Mouse (Mus musculus) fibroblast of lung, adult 2 months (primary cell): ENCODE measurements around the gene Ctnnal1.
"Not testable (repeated sequence)": the region's sequence is repeated elsewhere in the genome, so short reads cannot be mapped to it uniquely, and the experiment has no call there.

Source experiments
- DNase-seq: peaks from one replicate; pipeline ENCODE4 v3.0.0-alpha.2; 2011; ENCODE audit warnings: low read depth

The Ctnnal1 gene

DNA sequence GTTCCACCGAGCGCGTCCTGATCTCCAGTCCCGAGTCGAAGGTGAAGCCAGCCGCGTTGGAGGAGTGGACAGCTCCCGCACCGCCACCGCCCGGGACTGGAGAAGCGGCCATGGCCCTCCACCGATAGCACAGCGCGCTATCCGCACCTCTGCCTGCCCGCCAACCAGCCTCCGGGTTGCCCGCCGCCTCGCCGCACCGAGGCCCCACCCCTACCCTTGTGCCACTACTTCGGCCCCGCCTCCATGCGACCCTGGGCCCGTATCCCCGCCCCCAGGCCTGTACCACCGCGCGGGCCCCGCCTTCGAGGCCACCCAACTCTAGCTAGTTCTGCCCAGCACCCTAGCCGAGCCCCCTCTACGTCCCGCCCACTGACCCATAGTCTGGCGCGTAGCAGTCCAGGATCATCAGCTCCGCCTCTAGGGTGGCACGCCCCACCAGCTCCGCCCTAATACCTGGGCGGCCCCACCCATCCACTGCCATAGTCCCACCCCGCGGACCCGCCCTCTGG is at the start of gene Ctnnal1:
Gene Ctnnal1 (minus strand): TSS at position 186 of the 509 bp plus-strand sequence.
- DNase-seq, result no peak

DNA sequence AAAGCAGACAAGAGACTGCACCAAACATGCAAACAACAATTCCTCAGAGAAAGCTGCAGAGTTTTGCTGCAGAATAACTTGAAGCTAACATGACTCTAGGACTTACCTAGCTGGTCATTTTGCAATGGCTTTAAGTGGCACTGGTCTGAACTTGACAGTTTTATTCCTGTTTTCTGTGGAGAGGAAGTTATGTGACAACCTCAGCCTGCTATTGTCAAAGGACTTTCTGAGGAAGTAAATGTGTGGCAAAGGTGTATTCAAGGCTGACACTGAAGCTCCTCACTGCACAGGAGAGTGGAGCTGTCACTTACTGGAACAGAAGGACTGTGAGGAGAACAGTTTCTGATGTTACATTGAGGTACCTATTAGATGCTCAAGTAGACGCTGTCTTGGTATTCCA is 49.8 kb upstream of the Ctnnal1 start:
- no peak for DNase-seq

DNA sequence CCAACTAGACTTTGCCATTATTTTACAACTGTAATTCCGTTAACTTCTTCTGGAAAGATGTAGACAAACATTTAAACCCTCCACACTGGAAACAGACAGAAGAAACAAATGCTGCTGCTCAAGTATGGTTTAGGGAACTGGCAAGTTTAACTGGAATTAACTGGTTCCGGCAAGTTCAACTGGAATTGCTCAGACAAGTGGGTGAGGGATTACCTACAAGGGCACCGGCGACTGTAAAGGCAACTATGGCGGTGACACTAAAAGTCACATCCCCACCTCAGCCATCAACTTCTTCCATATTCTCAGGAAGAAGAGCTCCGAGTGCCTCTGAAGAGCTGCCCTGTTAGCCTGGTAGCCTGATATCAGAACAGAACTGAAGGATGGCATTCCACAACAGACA is 49.4 kb upstream of the Ctnnal1 start:
- no peak for DNase-seq

DNA sequence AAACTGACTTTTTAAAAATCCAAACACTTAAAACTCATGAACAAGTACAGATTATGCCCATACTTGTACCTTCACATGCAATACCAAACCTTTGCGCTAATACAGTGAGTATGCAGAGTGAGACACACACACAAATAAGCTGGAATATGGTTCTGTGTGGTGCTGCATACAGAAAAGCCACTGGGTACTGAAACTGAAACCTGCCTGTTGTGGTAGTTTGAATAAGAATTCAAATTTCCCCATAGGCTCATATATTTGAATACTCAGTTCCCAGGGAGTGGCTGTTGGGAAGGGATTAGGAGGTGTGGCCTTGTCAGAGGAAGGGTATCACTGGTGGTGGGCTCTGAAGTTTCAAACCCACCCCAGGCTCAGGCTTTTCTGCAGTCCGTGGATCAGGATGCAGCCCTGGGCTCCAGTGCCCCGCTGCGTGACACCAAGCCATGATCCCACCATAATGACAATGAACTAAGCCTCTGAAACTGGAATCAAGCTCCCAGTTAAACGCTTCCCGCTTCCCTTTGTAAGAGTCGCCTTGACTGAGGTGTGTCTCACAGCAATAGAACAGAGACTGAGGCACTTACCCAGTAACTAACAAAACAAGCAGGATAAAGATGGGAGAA is 47.5 kb upstream of the Ctnnal1 start:
- no peak for DNase-seq

DNA sequence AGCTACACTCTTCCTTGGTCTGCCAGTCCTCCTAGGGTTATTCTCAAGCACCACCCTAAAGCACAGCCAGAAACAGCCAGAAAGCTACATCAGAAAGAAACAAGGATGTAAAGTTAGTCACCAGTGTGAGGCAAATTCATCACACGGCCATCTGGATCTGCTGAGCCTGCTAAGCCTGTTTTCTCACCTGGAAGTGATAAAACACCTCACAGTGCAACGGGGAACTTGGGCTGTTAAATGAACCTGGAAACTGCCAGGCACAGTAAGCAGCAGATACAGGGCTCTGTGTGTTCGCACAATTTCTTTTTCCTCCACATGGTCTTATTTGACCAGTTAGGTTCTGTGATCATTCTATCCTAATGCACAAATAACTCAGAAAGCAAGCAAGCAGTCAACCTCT is 44.6 kb upstream of the Ctnnal1 start:
- no peak for DNase-seq

DNA sequence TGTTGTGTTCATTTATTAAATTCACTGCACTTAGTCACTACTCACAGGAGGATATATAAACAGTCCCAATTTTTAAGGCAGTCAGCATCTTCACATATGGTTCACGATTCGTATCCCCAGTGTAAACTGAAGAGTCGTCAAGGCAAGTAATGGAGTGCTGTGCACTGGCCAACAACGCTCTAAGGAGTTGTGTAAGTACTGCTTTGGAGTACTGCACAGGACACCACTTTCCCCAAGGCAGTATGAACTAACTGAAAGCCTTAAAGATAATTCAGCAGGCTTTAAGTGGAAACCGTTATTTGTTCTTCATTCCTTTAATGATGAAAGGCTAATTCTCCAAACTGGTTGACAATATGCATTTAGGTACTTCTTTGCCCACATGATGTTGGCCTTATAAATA is 42.7 kb upstream of the Ctnnal1 start:
- DNase-seq, result no peak

DNA sequence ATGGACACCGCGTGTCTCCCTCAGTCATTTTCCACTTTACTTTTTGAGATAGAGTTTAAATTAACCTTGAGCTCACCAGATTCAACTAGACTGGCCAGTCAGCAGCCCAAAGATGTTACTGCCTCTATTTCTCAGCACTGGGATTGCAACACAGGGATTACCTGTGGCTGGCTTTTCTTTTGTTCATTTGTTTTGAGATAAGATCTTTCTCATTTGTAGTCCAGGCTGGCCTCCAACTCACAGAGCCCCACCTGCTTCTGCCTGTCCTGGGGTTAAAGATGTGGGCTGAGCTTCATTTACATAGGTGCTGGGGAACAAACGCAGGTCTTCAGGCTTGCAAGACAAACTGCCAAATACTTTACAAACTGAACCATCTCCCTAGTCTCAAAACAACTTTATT is 41.9 kb upstream of the Ctnnal1 start:
- DNase-seq, result no peak

DNA sequence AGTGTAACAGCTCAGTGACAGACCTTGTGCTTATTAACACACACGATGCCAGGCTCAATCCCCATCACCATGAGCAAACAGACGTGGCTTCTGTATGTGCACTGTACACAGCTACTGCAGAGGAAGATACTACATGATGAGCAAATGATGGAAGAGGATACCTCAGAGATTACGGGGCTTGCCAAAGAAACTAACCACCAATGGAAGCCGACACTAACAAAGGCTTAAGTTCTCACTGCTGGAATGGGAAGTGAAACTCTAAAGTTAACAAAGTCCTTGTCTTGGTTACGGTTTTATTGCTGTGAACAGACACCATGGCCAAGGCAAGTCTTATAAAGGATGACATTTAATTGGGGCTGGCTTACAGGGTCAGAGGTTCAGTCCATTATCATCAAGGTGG is 40.5 kb upstream of the Ctnnal1 start:
- DNase-seq, result no peak

DNA sequence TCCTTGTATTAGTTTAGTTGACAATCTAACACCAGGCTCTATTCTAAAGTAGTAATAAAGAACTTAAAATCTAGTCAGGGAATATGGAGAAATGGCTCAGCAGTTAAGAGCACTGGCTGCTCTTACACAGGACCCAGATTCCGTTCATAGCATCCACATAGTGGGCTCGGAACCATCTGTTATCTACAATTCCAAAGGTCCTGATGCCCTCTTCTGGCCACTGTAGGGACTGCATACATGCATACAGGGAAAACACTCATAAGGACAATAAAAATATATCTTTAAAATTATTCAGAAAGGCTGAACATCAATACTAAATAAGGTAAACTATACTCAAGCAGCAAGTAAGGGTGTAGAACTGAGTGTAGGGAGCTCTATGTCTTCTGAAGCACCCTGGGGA is 36.7 kb upstream of the Ctnnal1 start:
- DNase-seq, result no peak

DNA sequence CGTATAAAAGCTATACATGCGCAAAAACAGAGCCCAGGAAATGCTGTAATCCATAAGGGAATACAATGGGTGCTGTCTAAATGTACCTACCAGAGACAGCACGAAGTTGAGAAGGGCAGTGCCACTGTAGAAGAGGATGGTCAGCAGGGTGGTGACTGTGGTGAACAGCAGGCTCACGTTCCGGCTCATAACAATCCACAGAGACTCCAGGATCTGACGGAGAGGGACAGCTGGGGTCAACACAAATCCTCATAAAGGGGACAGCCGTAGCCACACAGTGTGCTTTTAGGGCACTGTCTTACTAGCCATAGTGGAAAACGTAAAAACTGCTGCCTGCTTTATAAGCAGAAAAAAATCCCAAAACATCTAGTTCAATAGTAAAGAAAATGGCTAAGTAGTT is 34.2 kb upstream of the Ctnnal1 start:
- no peak for DNase-seq

DNA sequence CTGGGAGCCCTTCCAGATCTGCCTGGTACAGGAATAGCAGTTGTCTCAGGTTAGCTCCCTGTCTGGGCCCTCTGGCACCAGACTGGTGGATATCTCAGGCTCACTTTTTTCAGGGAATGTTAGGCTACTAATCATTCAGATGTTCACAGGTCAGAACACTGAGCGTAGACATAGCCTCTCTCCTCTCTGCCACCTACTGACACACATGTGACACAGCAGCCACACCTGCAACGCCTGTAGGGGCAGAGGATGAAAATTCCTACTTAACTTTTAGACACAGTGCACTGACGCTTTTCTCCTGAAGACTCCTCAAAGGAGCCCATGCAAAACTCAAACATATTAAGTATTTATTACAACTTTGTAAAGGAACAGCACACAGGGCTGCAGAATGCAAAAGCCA is 32.5 kb upstream of the Ctnnal1 start:
- no peak for DNase-seq

DNA sequence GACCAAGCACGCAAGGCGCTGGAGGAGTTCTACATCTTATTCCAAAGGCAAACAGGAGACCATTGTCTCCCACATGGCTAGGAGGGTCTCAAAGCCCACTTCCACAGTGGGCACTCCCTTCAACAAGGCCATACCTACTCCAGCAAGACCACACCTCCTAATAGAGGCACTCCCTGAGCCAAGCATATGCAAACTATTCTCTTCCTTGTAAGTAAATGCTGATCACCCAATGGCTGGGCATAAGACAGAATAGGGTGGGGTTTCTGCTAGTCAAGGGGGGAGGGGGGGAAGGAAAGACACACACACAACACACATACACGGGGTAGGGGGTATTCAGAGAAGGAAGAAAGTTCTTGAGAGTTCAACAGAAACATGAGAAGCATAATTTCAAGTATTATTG is 29.2 kb upstream of the Ctnnal1 start:
- no peak for DNase-seq

DNA sequence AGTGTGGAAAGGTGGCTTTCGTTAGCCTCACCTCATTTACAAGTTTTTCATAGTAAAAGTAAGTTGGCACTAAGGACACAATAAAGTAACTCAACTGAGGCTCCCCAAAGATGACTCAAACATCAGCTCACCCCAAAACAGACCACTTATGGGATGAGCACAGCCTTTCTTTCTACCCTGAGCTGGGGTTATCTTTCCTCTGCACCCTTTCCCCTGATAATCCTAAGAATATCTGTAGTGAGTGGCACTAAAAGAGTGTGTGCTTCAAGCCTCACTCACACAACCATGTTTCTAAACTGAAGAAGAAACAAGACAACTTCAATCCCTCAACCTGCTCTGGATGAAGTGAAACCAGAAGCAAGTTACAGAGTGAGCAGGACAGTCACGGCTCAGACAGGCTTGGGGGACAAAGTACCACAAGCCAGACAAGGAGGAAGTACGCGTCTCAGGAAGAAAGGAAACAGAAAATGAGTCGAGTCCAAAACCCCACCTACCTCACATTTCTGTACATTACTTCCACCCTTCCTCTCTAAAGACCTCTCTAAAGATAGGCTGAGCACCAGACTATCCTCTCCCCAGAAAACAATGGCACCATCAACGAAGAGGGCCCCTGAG is 27.6 kb upstream of the Ctnnal1 start:
- no peak for DNase-seq

DNA sequence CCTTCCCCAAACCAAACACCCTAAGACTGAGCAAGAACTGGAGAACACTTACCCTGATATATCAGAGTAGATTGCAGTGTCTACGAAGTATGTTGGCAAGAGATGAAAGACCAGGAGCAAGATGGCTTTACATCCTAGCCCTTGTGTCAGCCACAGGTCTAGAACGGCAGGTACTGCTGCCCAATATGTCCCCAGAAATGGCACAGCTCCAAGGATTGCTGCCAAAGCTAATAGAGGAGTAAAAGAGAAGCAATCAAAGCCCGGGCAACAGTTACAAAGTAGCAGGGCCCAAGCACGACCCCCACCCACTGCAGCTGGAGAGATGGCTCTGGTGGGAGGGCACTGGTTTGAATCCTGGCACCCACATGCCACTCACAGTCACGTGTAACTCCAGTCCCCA is 23.5 kb upstream of the Ctnnal1 start:
- DNase-seq, result no peak

DNA sequence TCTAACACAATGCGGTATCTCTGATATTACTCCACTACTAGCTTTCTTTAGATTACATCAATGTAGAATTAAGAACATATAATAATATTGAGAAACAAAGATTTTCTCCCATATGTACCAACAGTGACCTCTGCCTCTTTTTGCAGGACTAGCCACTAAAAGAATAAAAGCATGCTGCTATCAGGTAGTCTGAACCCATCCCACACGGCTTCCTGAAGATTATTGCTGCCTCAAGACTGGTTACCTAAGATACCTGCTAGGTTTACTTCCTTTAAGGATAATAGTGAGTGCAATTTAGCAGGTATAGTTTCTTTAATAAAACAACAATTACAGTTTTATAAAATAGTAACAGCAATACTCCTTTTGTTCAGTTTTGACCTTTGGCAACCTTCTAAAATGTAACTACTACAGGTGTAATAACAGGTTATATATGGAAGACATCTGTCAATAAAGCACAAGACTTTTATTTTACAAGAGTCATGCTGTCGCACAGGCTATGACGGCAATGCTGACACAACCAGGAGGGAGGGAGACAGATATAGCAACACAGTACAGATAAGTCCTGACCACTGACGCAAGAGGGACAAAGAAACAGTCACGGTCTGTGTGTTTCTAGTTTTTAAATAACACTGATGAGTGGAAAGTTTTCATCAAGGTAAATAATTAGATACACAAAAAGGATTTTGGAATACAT is 21.4 kb upstream of the Ctnnal1 start:
- DNase-seq, result no peak

DNA sequence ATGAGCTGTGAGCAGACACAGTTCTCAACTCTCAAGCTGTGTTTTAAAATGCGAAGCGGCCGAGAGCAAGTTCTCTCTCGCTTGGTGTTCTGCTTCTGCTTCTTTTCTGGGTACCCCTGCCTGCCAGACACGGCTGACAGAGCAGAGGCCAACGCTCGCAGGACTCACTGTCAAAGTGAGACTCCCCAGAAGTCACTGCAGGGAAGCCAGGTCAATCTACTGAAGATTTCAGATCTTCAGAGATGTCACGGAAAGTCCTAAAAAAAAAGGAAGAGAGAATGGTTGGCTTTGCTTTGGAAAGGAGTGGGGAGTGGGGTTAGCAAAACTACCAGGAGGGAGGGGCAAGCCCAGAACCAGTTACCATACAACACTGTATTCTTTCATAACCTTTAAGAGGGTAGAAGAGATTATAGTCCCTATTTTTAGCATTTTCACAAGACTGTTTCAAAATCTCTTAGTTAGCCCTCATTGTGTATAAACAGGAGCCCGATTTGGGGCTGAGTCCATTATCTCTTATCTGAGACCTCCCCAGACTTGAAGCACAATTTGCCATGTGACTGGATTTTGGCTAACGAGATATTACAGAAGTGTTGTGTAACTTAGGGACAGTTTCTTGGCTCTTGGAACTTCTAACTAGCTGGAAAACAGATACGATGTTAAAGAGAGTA is 15.2 kb upstream of the Ctnnal1 start:
- no peak for DNase-seq

DNA sequence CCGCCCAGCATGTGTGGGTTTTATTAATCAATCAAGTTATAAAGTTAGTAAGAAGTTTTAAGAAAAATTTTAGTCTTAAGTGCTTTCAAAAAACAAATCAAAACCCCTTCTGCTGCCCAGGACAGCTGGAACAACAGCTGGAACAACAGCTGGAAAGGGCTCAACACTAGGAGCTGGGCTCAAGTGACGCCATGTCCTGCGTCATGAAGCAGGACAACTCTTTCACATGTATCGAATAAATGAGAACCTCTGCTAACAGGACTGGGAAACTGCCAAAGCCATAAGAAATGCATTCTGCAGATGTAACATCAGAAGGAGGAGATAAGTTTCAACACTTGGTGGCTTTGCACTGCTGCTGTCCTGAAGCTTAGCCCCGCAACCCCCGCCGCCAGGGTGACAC is 14.0 kb upstream of the Ctnnal1 start:
- DNase-seq, result no peak

DNA sequence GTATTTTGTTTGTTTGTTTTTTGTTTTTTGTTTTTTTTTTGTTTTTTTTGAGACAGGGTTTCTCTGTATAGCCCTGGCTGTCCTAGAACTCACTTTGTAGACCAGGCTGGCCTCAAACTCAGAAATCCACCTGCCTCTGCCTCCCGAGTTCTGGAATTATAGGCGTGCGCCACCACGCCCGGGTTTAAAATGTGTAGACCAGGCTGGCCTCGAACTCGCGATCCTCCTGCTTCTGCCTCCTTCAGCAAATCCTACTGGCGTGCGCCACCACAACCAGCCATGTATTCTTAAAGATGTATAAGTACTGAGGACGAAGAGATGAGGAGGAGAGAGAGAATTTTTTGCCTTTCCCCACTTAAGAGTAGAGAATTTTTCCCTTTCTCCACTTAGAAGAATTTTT is 5.6 kb upstream of the Ctnnal1 start:
- not testable (repeated sequence) for DNase-seq

DNA sequence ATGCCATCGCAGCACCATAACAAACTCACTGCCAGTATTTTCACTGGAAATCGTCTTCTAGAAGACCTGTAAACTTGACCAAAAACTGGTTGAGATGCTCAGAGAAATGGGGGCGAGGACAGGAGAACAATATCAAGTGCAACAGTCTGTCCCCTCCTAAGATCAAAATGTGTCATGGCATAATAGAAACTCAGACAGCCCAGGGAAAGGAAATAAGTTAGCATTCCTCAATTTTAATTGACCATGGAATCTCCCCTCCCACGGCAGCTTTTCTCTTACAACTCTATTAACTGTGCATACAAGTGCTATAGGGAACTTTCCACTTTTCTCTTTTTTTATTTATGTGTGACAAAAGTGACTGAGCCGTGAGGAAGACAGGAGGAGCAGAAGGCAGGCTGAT is 2.8 kb upstream of the Ctnnal1 start:
- no peak for DNase-seq

DNA sequence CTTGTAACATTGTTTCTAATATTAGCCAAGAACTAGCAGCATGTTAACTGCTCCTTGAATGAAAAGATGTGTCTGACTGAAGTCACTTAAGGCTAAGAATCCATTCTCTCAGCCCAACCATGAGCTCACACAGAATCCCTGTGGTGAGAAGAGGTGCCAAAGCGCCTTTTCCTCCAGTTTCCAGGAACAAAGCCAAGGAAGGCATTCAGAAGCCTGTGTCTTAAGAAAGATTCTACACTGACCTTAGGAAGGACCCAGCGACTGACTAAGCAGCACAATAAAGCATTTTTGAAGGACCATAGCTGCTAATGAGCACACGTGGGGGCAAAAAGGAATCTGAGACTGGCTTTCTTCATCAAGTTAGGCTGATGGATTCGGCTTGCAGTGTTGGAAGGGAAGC is 983 bp upstream of the Ctnnal1 start:
- DNase-seq, result peak; percentile 71

DNA sequence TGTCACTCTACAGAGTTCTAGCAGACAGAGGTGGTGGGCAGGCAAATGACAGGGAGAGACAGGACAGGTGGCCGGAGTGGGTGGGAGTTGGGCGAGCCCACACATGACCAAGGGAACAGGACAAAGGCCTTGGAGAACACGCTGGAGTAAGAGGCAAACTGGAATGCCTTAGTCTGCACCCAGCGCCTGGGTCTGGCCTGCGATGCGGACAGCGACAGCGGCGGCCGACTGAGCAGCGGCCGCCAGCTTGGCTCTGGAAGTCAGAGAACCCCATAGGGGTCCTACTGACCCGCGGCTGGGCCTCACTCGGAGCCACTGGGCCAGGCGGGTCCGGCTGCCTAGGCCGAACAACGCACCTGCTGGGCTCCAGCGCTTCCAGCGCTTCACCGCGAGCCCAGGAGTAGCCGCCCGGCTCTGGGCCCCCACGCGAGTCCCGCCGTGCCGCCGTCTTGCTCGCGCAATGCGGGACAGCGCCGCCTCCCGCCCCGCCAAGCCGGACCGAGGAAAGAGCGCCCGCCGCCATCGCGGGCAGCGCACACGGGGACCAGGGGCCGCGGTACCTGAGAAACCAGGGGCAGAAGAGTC is 479 bp downstream of the Ctnnal1 start:
- DNase-seq, result no peak

DNA sequence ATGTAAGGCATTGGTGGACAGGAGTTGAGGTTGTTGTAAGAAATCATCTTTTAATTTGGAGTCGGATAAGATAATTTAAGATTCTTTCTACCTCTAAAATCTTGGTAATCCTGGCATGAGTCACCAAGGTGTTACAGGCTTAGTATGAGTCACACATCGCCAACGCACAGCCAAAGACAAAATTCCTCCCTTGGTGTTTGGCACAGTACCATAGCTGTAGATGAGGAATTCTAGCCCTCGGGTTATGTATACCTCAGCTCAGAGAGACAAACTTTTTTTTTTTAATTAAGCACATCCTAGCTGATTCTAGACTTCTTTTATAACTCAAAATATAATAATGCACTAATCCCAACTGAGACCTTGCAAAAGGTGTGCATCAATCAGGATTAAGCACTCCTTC is 972 bp downstream of the Ctnnal1 start:
- DNase-seq, result no peak

DNA sequence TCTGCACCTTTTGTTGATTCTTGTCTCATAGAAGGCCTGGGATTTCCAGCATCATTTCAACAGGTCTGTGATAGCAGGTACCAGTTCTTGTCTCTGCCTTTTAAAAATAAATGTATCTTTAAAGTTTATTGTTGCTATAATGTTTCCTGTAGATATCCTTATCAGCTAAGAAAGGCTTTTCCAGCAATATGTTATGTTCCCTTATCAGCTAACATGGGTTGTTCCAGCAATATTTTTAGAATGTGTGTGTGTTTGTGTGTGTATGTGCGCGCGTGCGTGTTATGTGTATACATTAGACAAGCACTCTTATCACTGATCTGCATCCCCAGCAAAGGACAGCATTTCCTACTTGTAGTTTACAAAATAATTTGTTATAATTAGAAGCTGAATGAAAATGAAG is 3.4 kb downstream of the Ctnnal1 start:
- DNase-seq, result no peak
